Mouse (Mus musculus) thymus, adult 2 months (tissue): ENCODE results near the gene Cntnap2.

Experiments
- CTCF ChIP-seq: fragments of 200-500 bp; IDR thresholded peaks from 2 replicates; pipeline ENCODE4 v1.5.1; 2012; ENCODE audit warnings: mild to moderate bottlenecking, control low read depth, low read length, moderate library complexity, borderline replicate concordance; ENCODE audit not compliant: control insufficient read depth, poor library complexity, insufficient read depth; ENCODE audit errors: extremely low read depth
- POLR2A ChIP-seq: fragments of 200-500 bp; IDR thresholded peaks from 2 replicates; pipeline ENCODE4 v1.6.1; 2012; ENCODE audit warnings: mild to moderate bottlenecking, low read length, control low read depth, moderate library complexity; ENCODE audit not compliant: control insufficient read depth, poor library complexity, insufficient read depth; ENCODE audit errors: extremely low read depth

- TF ChIP-seq CTCF (no peak), POLR2A (no peak)
These were observed 1355.0 kb downstream of the Cntnap2 start for GRCm38 (mm10) chr6:46414154-46414553.
